Mouse (Mus musculus) brain, embryonic 14.5 days (tissue): ENCODE measurements at regions not wholly inside any gene's neighbourhood (a gene's known extent, or its start where the extent isn't known, plus 50 kb on each side); places are given as distances from the start of the nearest gene placed in this dataset.
"Not testable (repeated sequence)": the region's sequence is repeated elsewhere in the genome, so short reads cannot be mapped to it uniquely, and the experiment has no call there.

Source experiments
- DNase-seq: peaks from one replicate; pipeline ENCODE4 v3.0.0-alpha.2; 2011; ENCODE audit warnings: low read depth
- CTCF ChIP-seq: fragments of 200-500 bp; IDR thresholded peaks from 2 replicates; pipeline ENCODE4 v1.5.1; 2012; ENCODE audit warnings: inconsistent platforms, mild to moderate bottlenecking, moderate library complexity, borderline replicate concordance; ENCODE audit not compliant: insufficient read depth, insufficient read length; ENCODE audit errors: extremely low read depth
- POLR2A ChIP-seq: fragments of 200-500 bp; IDR thresholded peaks from 2 replicates; pipeline ENCODE4 v1.6.1; 2012; ENCODE audit warnings: mild to moderate bottlenecking, inconsistent platforms, borderline replicate concordance; ENCODE audit not compliant: poor library complexity, insufficient read depth, insufficient read length, severe bottlenecking; ENCODE audit errors: extremely low read depth

- TF ChIP-seq POLR2A (no peak), CTCF (no peak)
- DNase-seq, result no peak
These were observed 272.8 kb upstream of the Cntnap4 start for GRCm38 (mm10) chr8:112297021-112297420.

- DNase-seq, result no peak
- TF ChIP-seq CTCF, result no peak
- TF ChIP-seq POLR2A, result no peak
These were observed 268.5 kb upstream of the Gm6793 start for GRCm38 (mm10) chr8:112283316-112283715.

- no peak for TF ChIP-seq POLR2A
- peak; percentile 19; the same call in 1 of the 2 replicates for TF ChIP-seq CTCF
- DNase-seq, result peak; percentile 72
These were observed 254.8 kb upstream of the Gm6793 start for GRCm38 (mm10) chr8:112269598-112269997.

GRCm38 (mm10) chr8:112269214-112269566 is 254.4 kb upstream of the Gm6793 start:
- no peak for DNase-seq
- TF ChIP-seq POLR2A, result no peak

GRCm38 (mm10) chr8:112268544-112269213 is 253.8 kb upstream of the Gm6793 start:
- peak; percentile 97 for DNase-seq
- TF ChIP-seq CTCF, result no peak
- no peak for TF ChIP-seq POLR2A

GRCm38 (mm10) chr8:112257922-112258475 is 243.2 kb upstream of the Gm6793 start:
- peak; percentile 74 for DNase-seq

GRCm38 (mm10) chr8:112257311-112257894 is 242.6 kb upstream of the Gm6793 start:
- DNase-seq, result peak; percentile 86
- no peak for TF ChIP-seq POLR2A
- peak; percentile 22; the same call in 1 of the 2 replicates for TF ChIP-seq CTCF

More at GRCm38 (mm10) chr8:112257922-112258475, 243.2 kb upstream of the Gm6793 start:
- no peak for TF ChIP-seq POLR2A
- TF ChIP-seq CTCF, result no peak

- DNase-seq, result not testable (repeated sequence)
These were observed 231.8 kb upstream of the Gm6793 start for GRCm38 (mm10) chr8:112246629-112247028.

- DNase-seq, result peak; percentile 65
- no peak for TF ChIP-seq CTCF
- TF ChIP-seq POLR2A, result no peak
These were observed 223.8 kb upstream of the Gm6793 start for GRCm38 (mm10) chr8:112238681-112239080.

- not testable (repeated sequence) for DNase-seq
These were observed 221.9 kb upstream of the Gm6793 start for GRCm38 (mm10) chr8:112236751-112237150.

GRCm38 (mm10) chr8:112219656-112220055 is 204.8 kb upstream of the Gm6793 start:
- TF ChIP-seq CTCF (no peak), POLR2A (no peak)
- DNase-seq, result peak; percentile 86

- no peak for TF ChIP-seq CTCF
- TF ChIP-seq POLR2A, result no peak
- DNase-seq, result no peak
These were observed 197.3 kb upstream of the Gm6793 start for GRCm38 (mm10) chr8:112212170-112212569.
